Mouse (Mus musculus) stomach, embryonic 14.5 days (tissue): ENCODE measurements around the gene Pnrc2. TPM values are rescaled to one million over a fixed set of nuclear protein-coding genes. Genes with fewer than 3 reads are reported as not detected.

Experiments used
- ATAC-seq: fragments of 200-750 bp; cut with Nextera tagmentation; 2 replicates; pipeline ENCODE4 v1.8.0; 2017; ENCODE audit warnings: low read depth, moderate TSS enrichment; ENCODE audit not compliant: insufficient number of reproducible peaks, insufficient read depth, low FRiP score
- H3K27ac ChIP-seq: fragments of 300-500 bp; sonication (generic); 2 replicates; pipeline ENCODE4 v1.5.1; 2014; ENCODE audit warnings: mild to moderate bottlenecking, low read length, moderate library complexity, mixed read lengths
- H3K27me3 ChIP-seq: fragments of 300-500 bp; sonication (generic); 2 replicates; pipeline ENCODE4 v1.6.1; 2014; ENCODE audit warnings: low read length, control low read depth, mixed read lengths; ENCODE audit not compliant: control insufficient read depth, insufficient read depth
- H3K36me3 ChIP-seq: fragments of 300-500 bp; sonication (generic); 2 replicates; pipeline ENCODE4 v1.6.1; 2014; ENCODE audit warnings: mild to moderate bottlenecking, control low read depth, low read length, moderate library complexity, mixed read lengths; ENCODE audit not compliant: control insufficient read depth, insufficient read depth
- H3K4me1 ChIP-seq: fragments of 300-500 bp; sonication (generic); 2 replicates; pipeline ENCODE4 v1.6.1; 2014; ENCODE audit warnings: low read length, control low read depth, mixed read lengths; ENCODE audit not compliant: control insufficient read depth, insufficient read depth
- H3K4me2 ChIP-seq: fragments of 300-500 bp; sonication (generic); replicated peaks from 2 replicates; pipeline ENCODE4 v1.6.1; 2014; ENCODE audit warnings: low read depth, low read length, control low read depth
- H3K4me3 ChIP-seq: fragments of 300-500 bp; sonication (generic); 2 replicates; pipeline ENCODE4 v1.5.1; 2014; ENCODE audit warnings: low read depth, low read length, control low read depth
- H3K9ac ChIP-seq: fragments of 300-500 bp; sonication (generic); replicated peaks from 2 replicates; pipeline ENCODE4 v1.6.1; 2014; ENCODE audit warnings: low read depth, mild to moderate bottlenecking, control low read depth, low read length, moderate library complexity, mixed read lengths
- H3K9me3 ChIP-seq: fragments of 300-500 bp; sonication (generic); 2 replicates; pipeline ENCODE4 v1.6.1; 2016; ENCODE audit warnings: low read depth, low read length, control low read depth; ENCODE audit not compliant: control insufficient read depth
- WGBS: fragments of 180-500 bp; shearing (Covaris S2); extraction: QIAGEN DNeasy Blood & Tissue Kit; methylation state at CpG from one replicate; pipeline ENCODE4 v1.1.7; 2014; 5-methylcytosine and 5-hydroxymethylcytosine counted together
- polyA plus RNA-seq: library from polyadenylated mRNA; unstranded; fragments of >200 nt; fragmentation: Nextera tagmentation; extraction: Ambion mirVana; gene quantifications from 2 replicates; pipeline ENCODE4 v1.2.1, GENCODE M21; 2014

Pnrc2 gene
- polyA plus RNA-seq, 1 experiment from 2014 or later = 172 TPM

DNA sequence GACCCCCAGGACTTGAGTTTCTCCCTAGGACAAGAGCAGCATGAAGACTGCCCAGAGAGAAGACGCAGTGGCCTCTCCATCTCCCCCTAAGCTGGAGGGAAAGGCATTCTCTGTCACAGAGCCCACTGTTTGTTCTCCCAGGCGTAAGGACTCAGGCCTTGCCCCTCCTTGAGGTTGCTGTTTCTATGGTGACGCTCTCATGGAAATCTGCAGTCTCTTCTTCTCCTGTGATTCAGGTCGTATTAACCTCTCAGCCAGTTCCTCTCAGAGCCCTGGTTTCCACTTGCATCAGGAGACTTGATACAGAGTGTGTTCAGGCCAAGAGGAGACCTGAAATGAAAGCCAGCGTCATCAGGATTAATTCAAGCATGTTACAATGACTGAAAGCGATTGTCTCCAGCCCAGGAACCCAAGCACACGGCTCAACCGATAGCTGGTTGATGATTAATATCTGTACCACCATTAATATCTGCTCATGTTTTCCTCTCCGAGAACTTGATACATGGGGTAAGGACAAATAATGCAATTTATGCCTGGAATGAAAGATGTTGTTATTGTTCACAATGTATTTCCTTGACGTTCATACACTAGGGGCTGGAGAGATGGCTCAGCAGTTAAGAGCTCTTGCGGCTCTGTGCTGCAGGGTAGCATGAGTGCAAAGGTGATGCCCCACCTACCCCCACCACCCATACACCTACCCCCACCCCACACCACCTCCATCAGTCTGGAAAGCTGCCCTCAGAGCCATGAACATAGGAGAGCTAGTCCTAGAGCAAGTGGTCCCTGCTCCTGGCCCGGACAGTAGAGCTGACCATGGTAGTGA lies 40.1 kb downstream of the Pnrc2 start:
- Histone ChIP-seq H3K27me3 (no peaks in the 10 kb centered on the region), H3K9me3 (no peaks in the 10 kb centered on the region), H3K4me3 (no peak overlapping the region), H3K27ac (no peak overlapping the region), H3K36me3 (no peaks in the 10 kb centered on the region), H3K4me1 (peaks cover 18% of the 10 kb centered on the region; the same call in 1 of the 2 replicates), H3K9ac (no peak overlapping the region), H3K4me2 (no peak overlapping the region)
- WGBS = 50% methylated on average over 12 of the region's 12 CpGs
- ATAC-seq = no peak

DNA sequence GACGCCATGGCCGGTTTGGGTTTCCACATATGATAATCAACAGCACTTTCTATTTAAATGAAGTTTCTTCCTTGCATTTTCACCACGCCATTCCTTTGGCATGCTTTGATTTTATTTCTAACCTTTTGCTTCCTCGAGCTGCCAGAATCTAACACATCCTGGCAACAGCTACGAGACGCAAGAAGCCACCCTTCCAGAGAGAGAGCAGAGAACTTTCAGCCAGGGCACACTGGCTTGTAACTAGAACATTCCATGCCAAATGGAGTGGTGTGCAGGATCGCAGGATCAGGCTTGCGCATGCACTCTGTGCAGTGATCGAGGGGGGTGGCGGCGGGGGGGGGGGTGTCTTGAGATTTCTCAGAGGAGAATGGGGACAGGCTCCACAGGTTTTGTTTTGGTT lies 41.6 kb downstream of the Pnrc2 start:
- H3K27me3 ChIP-seq = no peaks in the 10 kb centered on the region
- 66% methylated on average over 11 of the region's 11 CpGs for WGBS
- peak overlapping the region; percentile 10; the same call in 1 of the 2 replicates for H3K27ac ChIP-seq
- peaks cover 22% of the 10 kb centered on the region; the same call in 1 of the 2 replicates for H3K4me1 ChIP-seq
- H3K9me3 ChIP-seq = no peaks in the 10 kb centered on the region
- no peak for ATAC-seq
- H3K36me3 ChIP-seq = no peaks in the 10 kb centered on the region
- no peak overlapping the region for H3K9ac ChIP-seq
- H3K4me3 ChIP-seq = no peak overlapping the region
- no peak overlapping the region for H3K4me2 ChIP-seq

DNA sequence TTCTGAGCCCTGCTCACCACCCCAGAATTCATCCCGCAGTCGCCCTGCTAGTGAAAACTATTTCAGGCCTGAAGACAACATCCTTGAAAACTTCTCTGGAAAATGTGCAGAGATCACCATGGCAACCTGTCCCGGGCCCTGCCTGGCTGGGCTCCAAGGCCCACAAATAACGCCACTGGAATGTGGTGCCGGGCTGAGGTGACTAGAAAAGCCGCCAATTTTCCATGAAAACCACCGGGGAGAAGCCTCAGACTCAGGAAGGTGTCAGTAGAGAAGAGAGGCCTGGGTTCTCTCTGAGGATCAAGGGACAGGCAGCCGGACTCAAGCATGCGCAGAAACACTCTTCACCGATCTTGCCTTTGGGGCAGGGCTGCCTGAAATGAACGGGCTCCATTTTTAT lies 45.2 kb downstream of the Pnrc2 start:
- peak overlapping the region; percentile 18; the same call in 1 of the 2 replicates for H3K4me2 ChIP-seq
- H3K9ac ChIP-seq = no peak overlapping the region
- no peaks in the 10 kb centered on the region for H3K9me3 ChIP-seq
- WGBS = 10% methylated on average over 11 of the region's 11 CpGs
- H3K27ac ChIP-seq = peak overlapping the region; percentile 91
- no peaks in the 10 kb centered on the region for H3K27me3 ChIP-seq
- H3K4me3 ChIP-seq = no peak overlapping the region
- ATAC-seq = peak; percentile 76; the same call in 1 of the 2 replicates
- H3K36me3 ChIP-seq = no peaks in the 10 kb centered on the region
- peaks cover 22% of the 10 kb centered on the region; the same call in 1 of the 2 replicates for H3K4me1 ChIP-seq

DNA sequence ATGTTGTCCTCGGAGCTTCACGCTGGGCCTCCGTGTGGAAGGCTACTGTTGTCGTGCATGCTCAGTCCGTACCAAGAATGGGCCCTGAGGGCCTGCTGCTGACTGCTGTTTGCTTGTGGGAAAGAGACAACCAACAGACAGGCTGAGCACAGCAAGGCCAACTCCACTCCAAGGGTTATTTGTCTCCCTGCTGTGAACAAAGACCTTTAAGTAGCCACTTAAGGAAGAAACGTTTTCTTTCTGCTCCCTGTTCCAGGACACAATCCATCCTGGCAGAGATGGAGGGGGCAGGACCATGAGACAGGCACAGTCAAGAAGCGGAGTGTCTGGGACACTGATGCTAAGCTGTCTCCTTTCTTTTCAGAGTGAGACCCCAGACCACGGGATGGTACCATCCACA lies 49.4 kb downstream of the Pnrc2 start:
- H3K36me3 ChIP-seq = no peaks in the 10 kb centered on the region
- H3K4me3 ChIP-seq = no peak overlapping the region
- H3K4me1 ChIP-seq = peaks cover 11% of the 10 kb centered on the region; the same call in 1 of the 2 replicates
- 50% methylated on average over 8 of the region's 8 CpGs for WGBS
- peak overlapping the region; percentile 6; the same call in 1 of the 2 replicates for H3K27ac ChIP-seq
- no peak overlapping the region for H3K9ac ChIP-seq
- no peak overlapping the region for H3K4me2 ChIP-seq
- H3K27me3 ChIP-seq = no peaks in the 10 kb centered on the region
- no peak for ATAC-seq
- no peaks in the 10 kb centered on the region for H3K9me3 ChIP-seq

DNA sequence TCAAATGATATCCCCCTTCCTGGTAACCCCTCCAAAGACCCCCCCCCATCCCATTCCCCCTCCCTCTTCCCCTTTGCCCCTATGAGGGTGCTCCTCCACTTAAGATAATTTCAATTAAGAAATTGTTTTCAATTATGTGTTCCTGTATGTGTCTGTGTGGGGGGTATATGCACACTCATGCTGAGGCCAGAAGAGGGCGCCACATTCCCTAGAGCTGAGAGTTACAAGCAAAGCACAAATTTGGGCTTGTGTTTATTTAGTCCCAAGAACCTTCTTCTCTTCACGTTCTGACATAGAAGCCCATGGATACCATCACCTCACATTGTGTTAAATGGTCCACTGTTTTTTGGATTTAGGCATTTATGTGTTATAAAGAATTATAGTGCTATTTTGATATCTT lies 50.4 kb downstream of the Pnrc2 start:
- no peak for ATAC-seq
- H3K27me3 ChIP-seq = no peaks in the 10 kb centered on the region
- no peak overlapping the region for H3K27ac ChIP-seq
- H3K36me3 ChIP-seq = no peaks in the 10 kb centered on the region
- WGBS = 75% methylated on average over 2 of the region's 2 CpGs
- H3K9ac ChIP-seq = no peak overlapping the region
- H3K4me2 ChIP-seq = no peak overlapping the region
- no peak overlapping the region for H3K4me3 ChIP-seq
- H3K4me1 ChIP-seq = peaks cover 2% of the 10 kb centered on the region; the same call in 1 of the 2 replicates
- no peaks in the 10 kb centered on the region for H3K9me3 ChIP-seq

DNA sequence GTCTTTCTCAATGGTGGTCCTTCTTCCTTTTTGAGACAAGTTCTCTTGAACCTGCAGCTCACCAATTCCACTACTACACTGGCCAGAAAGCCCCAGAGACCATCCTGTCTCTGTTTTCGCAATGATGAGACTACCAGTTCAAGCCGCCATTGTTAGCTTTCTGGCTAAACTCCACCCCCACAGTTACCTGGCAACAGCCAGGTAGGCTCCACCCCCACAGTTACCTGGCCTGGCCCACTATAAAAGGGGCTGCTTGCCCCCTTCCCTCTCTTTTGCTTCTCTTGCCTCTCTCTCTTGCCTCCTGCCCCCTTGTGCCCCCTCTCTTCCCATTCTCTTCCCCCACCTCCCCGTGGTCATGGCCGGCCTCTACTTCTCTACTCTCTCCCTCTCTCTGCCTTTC lies 51.9 kb downstream of the Pnrc2 start:
- H3K4me2 ChIP-seq = no peak overlapping the region
- H3K36me3 ChIP-seq = no peaks in the 10 kb centered on the region
- H3K4me1 ChIP-seq = no peaks in the 10 kb centered on the region
- H3K27me3 ChIP-seq = no peaks in the 10 kb centered on the region
- 92% methylated on average over 4 of the region's 4 CpGs for WGBS
- no peak overlapping the region for H3K4me3 ChIP-seq
- ATAC-seq = no peak
- no peaks in the 10 kb centered on the region for H3K9me3 ChIP-seq
- H3K9ac ChIP-seq = no peak overlapping the region
- no peak overlapping the region for H3K27ac ChIP-seq

Other genes with a start within 250 kb of the Pnrc2 start
- gene Ifnlr1, start 187.6 kb downstream of the Pnrc2 start, polyA plus RNA-seq = 1.4 and 1.8 TPM in 2 replicates
- 0.33 and 0.60 TPM in 2 replicates for gene Il22ra1, start 145.7 kb downstream of the Pnrc2 start, polyA plus RNA-seq
- 0.09 and 0.31 TPM in 2 replicates for gene Myom3, start 114.1 kb downstream of the Pnrc2 start, polyA plus RNA-seq
- 297 and 298 TPM in 2 replicates for gene Srsf10, start 18.1 kb downstream of the Pnrc2 start, polyA plus RNA-seq
- gene Cnr2, start 21.5 kb upstream of the Pnrc2 start, polyA plus RNA-seq = 0.38 and 0.39 TPM in 2 replicates
- gene Fuca1, start 46.9 kb upstream of the Pnrc2 start, polyA plus RNA-seq = 87.7 and 93.3 TPM in 2 replicates
- 85.5 and 87.7 TPM in 2 replicates for gene Hmgcl, start 72.6 kb upstream of the Pnrc2 start, polyA plus RNA-seq
- 47.7 and 48.1 TPM in 2 replicates for gene Gale, start 89.9 kb upstream of the Pnrc2 start, polyA plus RNA-seq
- 101 and 104 TPM in 2 replicates for gene Lypla2, start 98.8 kb upstream of the Pnrc2 start, polyA plus RNA-seq
- gene Pithd1, start 113.4 kb upstream of the Pnrc2 start, polyA plus RNA-seq = 45.9 and 46.6 TPM in 2 replicates
- 39.8 and 43.9 TPM in 2 replicates for gene Eloa, start 147.9 kb upstream of the Pnrc2 start, polyA plus RNA-seq
- gene Rpl11, start 179.6 kb upstream of the Pnrc2 start, polyA plus RNA-seq = 506 and 533 TPM in 2 replicates